ENCODE assay signal across 7 mouse cellular contexts in the genomic region with DNA sequence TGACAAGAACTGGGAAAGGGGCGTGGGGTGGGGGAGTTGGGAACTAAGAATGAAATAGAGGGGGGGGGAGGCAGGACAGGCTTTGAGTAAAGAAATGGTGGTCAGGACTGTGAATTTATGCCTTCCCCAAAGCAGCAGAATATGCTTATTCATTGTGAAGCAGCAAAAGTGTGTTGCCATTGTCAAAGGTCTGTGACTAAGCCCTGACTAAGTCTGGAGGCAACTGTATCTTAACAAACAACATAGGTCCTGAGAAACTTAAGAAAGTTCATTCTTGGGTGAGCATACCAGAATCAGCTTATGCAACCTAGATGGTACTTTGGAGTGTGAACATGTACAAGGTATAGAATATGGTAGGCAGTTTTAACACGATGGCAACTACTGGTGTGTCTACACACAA. TPM values are rescaled to one million over a fixed set of nuclear protein-coding genes. Genes with fewer than 3 reads are reported as not detected.
A peak's percentile ranks its signal among the peaks of the same experiment; 100 is the strongest.
DNase-seq lines count a peak whose midpoint lies in the region; ATAC-seq lines count a peak whose summit lies in the region.

No protein-coding gene starts in this region.

- peak overlapping the region; percentile 98 for H3K4me3 ChIP-seq in megakaryocyte, embryonic 14.5 days (replicated peaks)
- H3K4me3 ChIP-seq in forebrain, embryonic 11.5 days (ENCODE audit: low read depth, low read length) = peak overlapping the region; percentile 78; the same call in 1 of the 2 replicates
- peak overlapping the region; percentile 83; the same call in 1 of the 2 replicates for H3K4me3 ChIP-seq in limb, embryonic 15.5 days

- H3K9me3 ChIP-seq in megakaryocyte, embryonic 14.5 days = no peaks in the 10 kb centered on the region
- no peaks in the 10 kb centered on the region for H3K9me3 ChIP-seq in forebrain, embryonic 11.5 days (ENCODE audit: control insufficient read depth, low read length)
- H3K9me3 ChIP-seq in limb, embryonic 15.5 days = no peaks in the 10 kb centered on the region

- no peak for DNase-seq in forebrain, embryonic 11.5 days (ENCODE audit: low spot score)
- no peak for DNase-seq in yolk sac, embryonic 10.5 days (ENCODE audit: low spot score)

- WGBS in forebrain, embryonic 11.5 days = 71% methylated on average over 2 of the region's 2 CpGs
- 75% methylated on average over 2 of the region's 2 CpGs for WGBS in limb, embryonic 15.5 days

- H3K27me3 ChIP-seq in megakaryocyte, embryonic 14.5 days (replicated peaks) = no peaks in the 10 kb centered on the region
- H3K27me3 ChIP-seq in forebrain, embryonic 11.5 days (ENCODE audit: control insufficient read depth, insufficient read depth, low read length) = no peaks in the 10 kb centered on the region
- H3K27me3 ChIP-seq in limb, embryonic 15.5 days = no peaks in the 10 kb centered on the region

- peaks cover 45% of the 10 kb centered on the region for H3K36me3 ChIP-seq in megakaryocyte, embryonic 14.5 days (replicated peaks; ENCODE audit: low read length)
- H3K36me3 ChIP-seq in forebrain, embryonic 11.5 days (ENCODE audit: control insufficient read depth, insufficient read depth, low read length) = no peaks in the 10 kb centered on the region
- H3K36me3 ChIP-seq in limb, embryonic 15.5 days = peaks cover 21% of the 10 kb centered on the region

- no peak for ATAC-seq in megakaryocyte, adult 5-6 weeks (ENCODE audit: poor library complexity, severe bottlenecking)
- ATAC-seq in forebrain, embryonic 11.5 days (replicated peaks; ENCODE audit: low FRiP score) = no peak
- ATAC-seq in limb, embryonic 15.5 days (ENCODE audit: insufficient number of reproducible peaks, low FRiP score, low TSS enrichment, low read depth) = no peak
- ATAC-seq in frontal cortex, adult (ENCODE audit: low TSS enrichment) = no peak
- no peak for ATAC-seq in CD4-positive, CD25-positive, alpha-beta regulatory T cell, adult 4 months

- H3K4me1 ChIP-seq in megakaryocyte, embryonic 14.5 days = peaks cover 45% of the 10 kb centered on the region
- no peaks in the 10 kb centered on the region; the same call in 1 of the 2 replicates for H3K4me1 ChIP-seq in forebrain, embryonic 11.5 days (replicated peaks; ENCODE audit: control insufficient read depth, insufficient read depth, low read length)
- H3K4me1 ChIP-seq in limb, embryonic 15.5 days = peaks cover 7% of the 10 kb centered on the region; the same call in 1 of the 2 replicates

- no peak overlapping the region for H3K27ac ChIP-seq in forebrain, embryonic 11.5 days (ENCODE audit: low read depth, low read length)
- H3K27ac ChIP-seq in limb, embryonic 15.5 days = no peak overlapping the region

- H3K4me2 ChIP-seq in forebrain, embryonic 11.5 days (ENCODE audit: low read depth, low read length, severe bottlenecking) = peak overlapping the region; percentile 65; the same call in 1 of the 2 replicates
- H3K4me2 ChIP-seq in limb, embryonic 15.5 days = peak overlapping the region; percentile 64

- H3K9ac ChIP-seq in forebrain, embryonic 11.5 days (ENCODE audit: low read length) = no peak overlapping the region
- no peak overlapping the region for H3K9ac ChIP-seq in limb, embryonic 15.5 days

RNA-seq across cellular contexts. Expression of a gene that starts 1.3 kb away (rescaled TPM):
- 56.7 and 72.7 TPM in 2 replicates for polyA plus RNA-seq in megakaryocyte, embryonic 14.5 days (2012; ENCODE audit: insufficient read depth, low replicate concordance)
- total RNA-seq in megakaryocyte, adult 5-6 weeks (2015) = 298 and 331 TPM in 2 replicates
- total RNA-seq in megakaryocyte, adult 5-6 weeks (2017) = 258 and 294 TPM in 2 replicates
- polyA plus RNA-seq in forebrain, embryonic 11.5 days (2014; fragmentation: Nextera tagmentation; extraction: Ambion mirVana) = 324 and 336 TPM in 2 replicates
- 264 and 274 TPM in 2 replicates for polyA plus RNA-seq in limb, embryonic 15.5 days (2015; fragmentation: Nextera tagmentation; extraction: Ambion mirVana)
- polyA plus RNA-seq in CD4-positive, CD25-positive, alpha-beta regulatory T cell, adult 4 months (2017; shearing (Covaris generic)) = 100 to 1,000 TPM; 203 to 204 TPM
